Mouse (Mus musculus): Measurements from ENCODE around the gene Mcf2l. TPM values are rescaled to one million over a fixed set of nuclear protein-coding genes. Genes with fewer than 3 reads are reported as not detected.

Gene Mcf2l
- polyA plus RNA-seq (2012; rRNA removed), result 0.41 and 0.61 TPM in 2 replicates

GRCm38 (mm10) chr8:12873357-12874046 is at the start of gene Mcf2l:
Mcf2l (plus strand) TSS chr8:12873806.

GRCm38 (mm10) chr8:13025487-13026224 is 152.1 kb downstream of the Mcf2l start, which contains the start of gene F7:
F7 (plus strand) TSS chr8:13026034.

GRCm38 (mm10) chr8:13037015-13037414 is 163.4 kb downstream of the Mcf2l start, which contains the start of gene F10:
F10 (plus strand) TSS chr8:13037308.

GRCm38 (mm10) chr8:13060441-13061150 is 187.0 kb downstream of the Mcf2l start, which contains the start of gene Proz:
Proz (plus strand) TSS chr8:13060914.

Other genes starting within 250 kb of the Mcf2l start
- 37.2 and 41.1 TPM in 2 replicates for gene Tubgcp3, start 201.6 kb upstream of the Mcf2l start, polyA plus RNA-seq (2012; rRNA removed)
- gene Atp11a, start 116.8 kb upstream of the Mcf2l start, polyA plus RNA-seq (2012; rRNA removed), result 2.2 and 2.4 TPM in 2 replicates
- 5.4 and 5.9 TPM in 2 replicates for gene F7, start 152.2 kb downstream of the Mcf2l start, polyA plus RNA-seq (2012; rRNA removed)
- 43.7 and 46.7 TPM in 2 replicates for gene F10, start 163.5 kb downstream of the Mcf2l start, polyA plus RNA-seq (2012; rRNA removed)
- 23.2 and 24.6 TPM in 2 replicates for gene Proz, start 187.1 kb downstream of the Mcf2l start, polyA plus RNA-seq (2012; rRNA removed)
- gene Pcid2, start 231.7 kb downstream of the Mcf2l start, polyA plus RNA-seq (2012; rRNA removed), result 9.9 and 11.5 TPM in 2 replicates
- 48.4 and 58.0 TPM in 2 replicates for gene Cul4a, start 231.8 kb downstream of the Mcf2l start, polyA plus RNA-seq (2012; rRNA removed)

Data from liver, embryonic 14 days (tissue).